In the genomic region with DNA sequence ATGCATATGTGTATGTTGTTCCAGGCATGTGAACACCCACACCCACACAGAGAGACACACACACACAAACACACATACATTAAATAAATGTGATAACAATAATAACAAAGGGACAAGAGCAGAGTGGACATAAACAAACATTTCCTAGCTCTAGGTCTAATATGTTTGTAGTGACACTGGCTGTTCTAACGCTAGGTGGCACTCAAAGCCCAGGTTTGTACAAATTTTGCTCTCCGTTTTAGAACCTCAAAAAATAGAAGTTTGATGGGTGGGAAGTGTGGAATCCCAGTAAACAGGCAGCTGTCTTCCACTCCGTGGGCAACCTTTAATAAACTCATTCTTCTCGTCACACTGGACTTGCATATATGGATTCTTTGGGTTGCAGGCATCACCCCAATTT, we compare ENCODE assay signal across 9 mouse cellular contexts. TPM values are rescaled to one million over a fixed set of nuclear protein-coding genes. Genes with fewer than 3 reads are reported as not detected.
DNase-seq lines count a peak whose midpoint lies in the region; ATAC-seq and TF ChIP-seq lines count a peak whose summit lies in the region.
"Had no signal": no experiment of that assay in that cellular context is flagged by ENCODE, and none has a peak within 500 bp of the region (broad histone marks: within the 10 kb centered on the region; RNA-seq: fewer than 3 reads in every experiment).

No protein-coding gene starts in this region.

- no peaks in the 10 kb centered on the region for H3K36me3 ChIP-seq in CH12.LX (replicated peaks in 1 of 2; ENCODE audit: control insufficient read depth in 1 of 2, insufficient read depth in 1 of 2, low read length in 1 of 2)
- H3K36me3 ChIP-seq in embryonic facial prominence, embryonic 11.5 days (replicated peaks; ENCODE audit: control insufficient read depth, insufficient read depth, low read depth, low read length), result no peaks in the 10 kb centered on the region
- H3K36me3 ChIP-seq: limb, embryonic 15.5 days had no signal

- TF ChIP-seq POLR2A in CH12.LX (IDR thresholded peaks at IDR 0.05; ENCODE audit: low read depth, low read length), result no peak

- H3K4me2 ChIP-seq in CH12.LX (ENCODE audit: insufficient read depth, low read depth, poor library complexity, severe bottlenecking), result no peak overlapping the region
- no peak overlapping the region for H3K4me2 ChIP-seq in embryonic facial prominence, embryonic 11.5 days (ENCODE audit: low read depth, low read length)
- H3K4me2 ChIP-seq: limb, embryonic 15.5 days had no signal

- in situ Hi-C loops in CH12.LX (cut with MboI; ENCODE audit: low pct_ligation_motif_present, low pct_unique_long_range_greater_than_20kb, low sequenced_read_pairs), result loop anchor here (10.0 kb wide), 2 partner anchors 270 to 420 kb away; no protein-coding TSS in a partner anchor

- H3K79me2 ChIP-seq in CH12.LX (replicated peaks; ENCODE audit: control insufficient read depth, extremely low read depth, insufficient read depth, poor library complexity, severe bottlenecking), result no peaks in the 10 kb centered on the region

- no peak overlapping the region for H3K9ac ChIP-seq in CH12.LX (ENCODE audit: insufficient read depth, low read depth)
- no peak overlapping the region for H3K9ac ChIP-seq in embryonic facial prominence, embryonic 11.5 days (replicated peaks; ENCODE audit: low read length)
- H3K9ac ChIP-seq: limb, embryonic 15.5 days had no signal

- 14% methylated on average over 4 of the region's 4 CpGs for WGBS in embryonic facial prominence, embryonic 11.5 days

- no peak overlapping the region for H3K27ac ChIP-seq in CH12.LX (ENCODE audit: insufficient read depth, low read depth)
- no peak overlapping the region for H3K27ac ChIP-seq in embryonic facial prominence, embryonic 11.5 days (replicated peaks; ENCODE audit: low read depth, low read length)
- H3K27ac ChIP-seq: limb, embryonic 15.5 days had no signal

- peak; percentile 61 for DNase-seq in kidney, adult 9 months
- DNase-seq in kidney, adult 11 months, result no peak
- DNase-seq in CH12.LX (ENCODE audit: extremely low read depth), result peak; percentile 57
- DNase-seq in adrenal gland, postnatal 25 days, result peak; percentile 58
- peak; percentile 80 for DNase-seq in embryonic facial prominence, embryonic 11.5 days (ENCODE audit: low spot score)
- peak; percentile 36 to 79 for DNase-seq in layer of hippocampus, postnatal 25 days (ENCODE audit: extremely low spot score in 1 of 2, low spot score in 1 of 2)
- DNase-seq in mesoderm, embryonic 11.5 days (ENCODE audit: low read depth, low spot score), result peak; percentile 58

- peak; percentile 57 to 93 for TF ChIP-seq CTCF in CH12.LX (conservative IDR thresholded peaks at IDR 0.05 in 1 of 2, IDR thresholded peaks at IDR 0.05 in 1 of 2; ENCODE audit: low read depth in 2 of 2, low read length in 2 of 2)

- TF ChIP-seq EP300 in CH12.LX (IDR thresholded peaks at IDR 0.05; ENCODE audit: low read length), result no peak

- dilution Hi-C loops in CH12.LX (cut with MboI; ENCODE audit: extremely low pct_ligation_motif_present, extremely low pct_unique_long_range_greater_than_20kb, low sequenced_read_pairs), result no loop called here

- H3K4me1 ChIP-seq in CH12.LX (ENCODE audit: control insufficient read depth in 1 of 2, insufficient read depth in 2 of 2), result no peaks in the 10 kb centered on the region
- no peaks in the 10 kb centered on the region for H3K4me1 ChIP-seq in embryonic facial prominence, embryonic 11.5 days (ENCODE audit: control insufficient read depth, insufficient read depth, low read length)
- H3K4me1 ChIP-seq: limb, embryonic 15.5 days had no signal

- no peaks in the 10 kb centered on the region for H3K9me3 ChIP-seq in CH12.LX (replicated peaks; ENCODE audit: low read length)
- no peaks in the 10 kb centered on the region for H3K9me3 ChIP-seq in embryonic facial prominence, embryonic 11.5 days (replicated peaks; ENCODE audit: control insufficient read depth, low read length)
- H3K9me3 ChIP-seq: limb, embryonic 15.5 days had no signal

- H3K27me3 ChIP-seq in CH12.LX (replicated peaks), result no peaks in the 10 kb centered on the region
- no peaks in the 10 kb centered on the region for H3K27me3 ChIP-seq in embryonic facial prominence, embryonic 11.5 days (ENCODE audit: control insufficient read depth, insufficient read depth, low read length)
- H3K27me3 ChIP-seq: limb, embryonic 15.5 days had no signal

- H3K4me3 ChIP-seq in CH12.LX (replicated peaks in 1 of 3; ENCODE audit: low read depth in 2 of 3, low read length in 2 of 3, poor library complexity in 1 of 3), result no peak overlapping the region
- no peak overlapping the region for H3K4me3 ChIP-seq in embryonic facial prominence, embryonic 11.5 days (ENCODE audit: low read depth, low read length)
- H3K4me3 ChIP-seq: limb, embryonic 15.5 days had no signal

- no peak for ATAC-seq in embryonic facial prominence, embryonic 11.5 days (replicated peaks; ENCODE audit: insufficient number of reproducible peaks, low FRiP score, low TSS enrichment, low read depth)
- ATAC-seq in erythroid progenitor cell, adult 5-6 weeks (replicated peaks; ENCODE audit: low FRiP score, poor library complexity, severe bottlenecking), result no peak

- TF ChIP-seq RAD21 in CH12.LX (IDR thresholded peaks at IDR 0.05; ENCODE audit: low read depth, low read length), result peak; percentile 92

TF ChIP-seq in CH12.LX, 34 proteins besides CTCF, POLR2A, EP300 and RAD21:
- TF ChIP-seq ZMIZ1 (IDR thresholded peaks at IDR 0.05; ENCODE audit: low read depth, low read length) (no peak), ZC3H11A (IDR thresholded peaks at IDR 0.05; ENCODE audit: low read depth, low read length) (peak; percentile 47; the same call in 1 of the 2 replicates), SMC3 (IDR thresholded peaks at IDR 0.05; ENCODE audit: low read depth, low read length) (peak; percentile 90)

RNA-seq across cellular contexts. Expression of gene Adgrf3, which starts 9.4 kb away (rescaled TPM):
- total RNA-seq in CH12.LX (2012; rRNA removed), result 1.0 and 1.4 TPM in 2 replicates
- 1.2 and 2.3 TPM in 2 replicates for total RNA-seq in CH12.LX (2014; rRNA removed)
- polyA plus RNA-seq in CH12.LX (2012; ENCODE audit: insufficient read length, low read depth), result 2.2 and 2.6 TPM in 2 replicates
- not detected in 2 replicates for total RNA-seq in adrenal gland, postnatal 25 days (2021)
- polyA plus RNA-seq in embryonic facial prominence, embryonic 11.5 days (2014; fragmentation: Nextera tagmentation; extraction: Ambion mirVana), result not detected in 2 replicates
- total RNA-seq in layer of hippocampus, postnatal 25 days (2021), result not detected
- total RNA-seq in erythroid progenitor cell, adult 5-6 weeks (2015; ENCODE audit: low replicate concordance), result not detected in 2 replicates
- not detected in 2 replicates for total RNA-seq in erythroid progenitor cell, adult 5-6 weeks (2017; ENCODE audit: low replicate concordance)

RNA-seq across cellular contexts. Expression of gene Selenoi, which starts 17.5 kb away (rescaled TPM):
- 36.1 and 39.8 TPM in 2 replicates for total RNA-seq in CH12.LX (2012; rRNA removed)
- total RNA-seq in CH12.LX (2014; rRNA removed), result 45.7 and 51.3 TPM in 2 replicates
- 21.0 and 27.0 TPM in 2 replicates for polyA plus RNA-seq in CH12.LX (2012; ENCODE audit: insufficient read length, low read depth)
- total RNA-seq in adrenal gland, postnatal 25 days (2021), result 22.6 and 22.7 TPM in 2 replicates
- polyA plus RNA-seq in embryonic facial prominence, embryonic 11.5 days (2014; fragmentation: Nextera tagmentation; extraction: Ambion mirVana), result 18.7 and 19.9 TPM in 2 replicates
- total RNA-seq in layer of hippocampus, postnatal 25 days (2021), result 10 to 100 TPM; 36.7 to 37.8 TPM
- 11.3 and 18.7 TPM in 2 replicates for total RNA-seq in erythroid progenitor cell, adult 5-6 weeks (2015; ENCODE audit: low replicate concordance)
- 16.9 and 46.8 TPM in 2 replicates for total RNA-seq in erythroid progenitor cell, adult 5-6 weeks (2017; ENCODE audit: low replicate concordance)

RNA-seq across cellular contexts. Expression of gene Hadhb, which starts 59.8 kb away (rescaled TPM):
- total RNA-seq in CH12.LX (2012; rRNA removed), result 78.3 and 81.4 TPM in 2 replicates
- 118 and 125 TPM in 2 replicates for total RNA-seq in CH12.LX (2014; rRNA removed)
- 69.5 and 77.9 TPM in 2 replicates for polyA plus RNA-seq in CH12.LX (2012; ENCODE audit: insufficient read length, low read depth)
- total RNA-seq in adrenal gland, postnatal 25 days (2021), result 681 and 777 TPM in 2 replicates
- 133 and 139 TPM in 2 replicates for polyA plus RNA-seq in embryonic facial prominence, embryonic 11.5 days (2014; fragmentation: Nextera tagmentation; extraction: Ambion mirVana)
- total RNA-seq in layer of hippocampus, postnatal 25 days (2021), result 10 to 100 TPM; 88.1 to 98.2 TPM
- total RNA-seq in erythroid progenitor cell, adult 5-6 weeks (2015; ENCODE audit: low replicate concordance), result 49.9 and 56.9 TPM in 2 replicates
- total RNA-seq in erythroid progenitor cell, adult 5-6 weeks (2017; ENCODE audit: low replicate concordance), result 34.8 and 61.0 TPM in 2 replicates

RNA-seq across cellular contexts. Expression of gene Hadha, which starts 59.9 kb away (rescaled TPM):
- 73.6 and 76.0 TPM in 2 replicates for total RNA-seq in CH12.LX (2012; rRNA removed)
- total RNA-seq in CH12.LX (2014; rRNA removed), result 82.8 and 83.0 TPM in 2 replicates
- 117 and 132 TPM in 2 replicates for polyA plus RNA-seq in CH12.LX (2012; ENCODE audit: insufficient read length, low read depth)
- 473 and 483 TPM in 2 replicates for total RNA-seq in adrenal gland, postnatal 25 days (2021)
- polyA plus RNA-seq in embryonic facial prominence, embryonic 11.5 days (2014; fragmentation: Nextera tagmentation; extraction: Ambion mirVana), result 101 and 102 TPM in 2 replicates
- 10 to 100 TPM; 69.9 to 73.9 TPM for total RNA-seq in layer of hippocampus, postnatal 25 days (2021)
- total RNA-seq in erythroid progenitor cell, adult 5-6 weeks (2015; ENCODE audit: low replicate concordance), result 40.7 and 46.1 TPM in 2 replicates
- 166 and 215 TPM in 2 replicates for total RNA-seq in erythroid progenitor cell, adult 5-6 weeks (2017; ENCODE audit: low replicate concordance)
